Mouse (Mus musculus) ES-E14 (cell line): ENCODE data around the gene Dab1. TPM values are rescaled to one million over a fixed set of nuclear protein-coding genes. Genes with fewer than 3 reads are reported as not detected.

Source experiments
- DNase-seq: peaks from one replicate; pipeline ENCODE4 v3.0.0-alpha.2; 2013; ENCODE audit warnings: low read depth, low spot score
- H3K27ac ChIP-seq: 2 replicates; pipeline ENCODE4 v1.5.1; 2012; ENCODE audit warnings: low read depth, mild to moderate bottlenecking, low read length, moderate library complexity, mixed read lengths; ENCODE audit not compliant: poor library complexity, insufficient read depth, severe bottlenecking
- H3K36me3 ChIP-seq: 2 replicates; pipeline ENCODE4 v1.6.1; 2012; ENCODE audit warnings: mild to moderate bottlenecking, low read length, moderate library complexity, mixed read lengths; ENCODE audit not compliant: control insufficient read depth, poor library complexity, insufficient read depth, severe bottlenecking
- H3K4me1 ChIP-seq, 2 experiments: fragments of 150-350 bp in 1 of 2; sonication (generic) in 1 of 2; 2 replicates each; pipeline ENCODE4 v1.6.1; 2012; ENCODE audit warnings: low read length in 2 of 2, mild to moderate bottlenecking in 1 of 2, mixed read lengths in 1 of 2; ENCODE audit not compliant: control insufficient read depth in 2 of 2, insufficient read depth in 2 of 2, poor library complexity in 1 of 2
- H3K4me3 ChIP-seq, 2 experiments: fragments of 150-350 bp in 1 of 2; sonication (generic) in 1 of 2; 2 replicates each; pipeline ENCODE4 v1.5.1; 2012; ENCODE audit warnings: low read length in 2 of 2, low read depth in 1 of 2, mild to moderate bottlenecking in 1 of 2, mixed read lengths in 1 of 2; ENCODE audit not compliant: insufficient read depth in 1 of 2, poor library complexity in 1 of 2, severe bottlenecking in 1 of 2
- H3K9ac ChIP-seq: 2 replicates; pipeline ENCODE4 v1.6.1; 2012; ENCODE audit warnings: low read depth, mild to moderate bottlenecking, low read length, mixed read lengths; ENCODE audit not compliant: poor library complexity, insufficient read depth, severe bottlenecking
- H3K9me3 ChIP-seq: fragments of 150-350 bp; sonication (generic); 2 replicates; pipeline ENCODE4 v1.6.1; 2012; ENCODE audit warnings: low read depth, mild to moderate bottlenecking, low read length; ENCODE audit not compliant: control insufficient read depth, insufficient read depth
- CHD2 ChIP-seq: IDR thresholded peaks from 2 replicates; pipeline ENCODE4 v1.6.1; 2014; ENCODE audit warnings: mild to moderate bottlenecking, low read depth, low read length, inconsistent platforms
- HCFC1 ChIP-seq: IDR thresholded peaks from 2 replicates; pipeline ENCODE4 v1.6.1; 2012; ENCODE audit warnings: low read length, inconsistent platforms, borderline replicate concordance; ENCODE audit not compliant: insufficient read depth
- MAFK ChIP-seq: IDR thresholded peaks from 2 replicates; pipeline ENCODE4 v1.6.1; 2014; ENCODE audit warnings: mild to moderate bottlenecking, low read depth, low read length, inconsistent platforms; ENCODE audit not compliant: insufficient read depth
- ZC3H11A ChIP-seq: IDR thresholded peaks from 2 replicates; pipeline ENCODE4 v1.6.1; 2012; ENCODE audit warnings: low read depth, mild to moderate bottlenecking, inconsistent platforms, low read length, borderline replicate concordance
- ZNF384 ChIP-seq: IDR thresholded peaks from 2 replicates; pipeline ENCODE4 v1.6.1; 2012; ENCODE audit warnings: low read depth, low read length, inconsistent platforms
- in situ Hi-C, 2 experiments: fragments of 600-800 bp; cut with MboI; formaldehyde crosslinking; loops; one replicate each; pipeline ENCODE4 v1.15.1; 2025; ENCODE audit warnings: low sequenced_read_pairs in 2 of 2, inconsistent platforms in 1 of 2; ENCODE audit not compliant: unreplicated experiment in 2 of 2
- total RNA-seq: library from RNA; depleted of rRNA; stranded (reverse); fragments of 300-350 nt; gene quantifications from 2 replicates; pipeline ENCODE4 v1.2.3, GENCODE M21; 2012

Gene Dab1
- total RNA-seq, 1 experiment = 7.9 TPM

GRCm38 (mm10) chr4:103793589-103794312 is 174.6 kb downstream of the Dab1 start:
- H3K4me1 ChIP-seq = 0 out of 4 replicates have a peak, but pooled peaks cover 0 to 2% of the 10 kb centered on the region in 2 experiments
- in situ Hi-C loops = no loop called here
- DNase-seq = no peak
- no peak overlapping the region for H3K9ac ChIP-seq
- no peaks in the 10 kb centered on the region for H3K36me3 ChIP-seq
- no peak overlapping the region for H3K27ac ChIP-seq
- no peaks in the 10 kb centered on the region for H3K9me3 ChIP-seq
- TF ChIP-seq ZNF384 (no peak), MAFK (no peak), ZC3H11A (no peak), CHD2 (no peak), HCFC1 (no peak)
- H3K4me3 ChIP-seq = no peak overlapping the region

GRCm38 (mm10) chr4:103796416-103796815 is 177.3 kb downstream of the Dab1 start:
- H3K36me3 ChIP-seq = no peaks in the 10 kb centered on the region
- TF ChIP-seq ZC3H11A = no peak
- in situ Hi-C loops = no loop called here
- no peak for DNase-seq
- no peak overlapping the region for H3K27ac ChIP-seq
- H3K4me1 ChIP-seq = 0 out of 4 replicates have a peak, but pooled peaks cover 0 to 2% of the 10 kb centered on the region in 2 experiments
- H3K9me3 ChIP-seq = no peaks in the 10 kb centered on the region
- H3K4me3 ChIP-seq = no peak overlapping the region
- H3K9ac ChIP-seq = no peak overlapping the region

DNA sequence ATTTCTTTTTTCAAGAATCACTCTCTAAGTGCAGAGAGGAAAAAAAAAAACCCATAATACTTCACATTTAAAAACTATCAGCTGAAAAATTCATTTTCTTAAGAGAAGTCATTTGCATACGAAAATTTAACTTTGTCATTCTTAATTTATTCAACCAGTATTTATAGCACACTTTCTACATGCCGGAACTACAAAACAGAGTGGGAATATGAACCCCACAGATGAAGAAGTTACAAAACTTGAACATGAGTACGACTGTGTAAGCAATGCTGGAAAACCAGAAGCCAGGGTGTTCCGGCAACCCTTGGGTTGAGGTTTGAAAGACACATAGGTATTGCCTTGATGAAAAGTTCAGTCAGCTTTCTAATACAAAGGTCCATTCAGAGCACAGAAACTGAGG is 183.3 kb downstream of the Dab1 start:
- in situ Hi-C loops = no loop called here
- no peak for DNase-seq
- Histone ChIP-seq H3K36me3 (no peaks in the 10 kb centered on the region), H3K4me3 (no peak overlapping the region), H3K9ac (no peak overlapping the region), H3K4me1 (0 out of 4 replicates have a peak, but pooled peaks cover 0 to 1% of the 10 kb centered on the region in 2 experiments), H3K9me3 (no peaks in the 10 kb centered on the region), H3K27ac (no peak overlapping the region)
- TF ChIP-seq HCFC1 (no peak), ZC3H11A (no peak), ZNF384 (no peak), CHD2 (no peak), MAFK (no peak)

DNA sequence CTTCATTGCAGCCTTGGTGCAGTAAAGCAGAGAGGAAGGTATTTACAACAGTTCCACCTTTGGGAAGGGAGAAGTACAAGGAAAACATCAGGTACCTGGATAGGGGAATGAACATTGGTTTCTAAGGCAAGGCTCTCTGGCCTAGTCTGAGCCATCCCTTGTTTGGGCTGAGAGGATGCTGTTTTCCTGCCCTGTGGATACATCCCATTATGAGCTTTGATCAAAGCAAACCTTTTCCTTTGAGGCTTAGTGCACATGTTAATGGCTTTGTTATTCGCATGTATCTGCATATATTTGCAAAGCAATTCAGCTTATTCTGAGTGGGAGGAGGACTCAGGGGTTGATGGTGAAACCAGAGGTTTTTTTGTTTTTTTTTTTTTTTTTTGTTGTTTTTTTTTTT is 185.3 kb downstream of the Dab1 start:
- Histone ChIP-seq H3K9me3 (no peaks in the 10 kb centered on the region), H3K27ac (no peak overlapping the region), H3K4me1 (0 out of 4 replicates have a peak, but pooled peaks cover 0 to 1% of the 10 kb centered on the region in 2 experiments), H3K4me3 (no peak overlapping the region), H3K9ac (no peak overlapping the region), H3K36me3 (no peaks in the 10 kb centered on the region)
- TF ChIP-seq ZC3H11A = no peak
- TF ChIP-seq ZNF384 = no peak
- no peak for TF ChIP-seq MAFK
- TF ChIP-seq HCFC1 = no peak
- no peak for TF ChIP-seq CHD2
- no peak for DNase-seq
- in situ Hi-C loops = no loop called here
